Mouse (Mus musculus) olfactory bulb, adult 2 months (tissue): Measurements from ENCODE around the gene Eya4.

Source experiments
- CTCF ChIP-seq: fragments of 200-500 bp; IDR thresholded peaks from 2 replicates; pipeline ENCODE4 v1.5.1; 2012; ENCODE audit warnings: low read depth, mild to moderate bottlenecking, low read length, moderate library complexity; ENCODE audit not compliant: insufficient read depth
- POLR2A ChIP-seq: fragments of 200-500 bp; IDR thresholded peaks from 2 replicates; pipeline ENCODE4 v1.6.1; 2012; ENCODE audit warnings: mild to moderate bottlenecking, low read depth, low read length, moderate library complexity; ENCODE audit not compliant: insufficient read depth

GRCm38 (mm10) chr10:23270502-23270901 is 80.1 kb downstream of the Eya4 start:
- TF ChIP-seq CTCF (no peak), POLR2A (no peak)
